Mouse (Mus musculus) frontal cortex, adult (tissue): ENCODE measurements at regions not wholly inside any gene's neighbourhood (a gene's known extent, or its start where the extent isn't known, plus 50 kb on each side); places are given as distances from the start of the nearest gene placed in this dataset.

Experiments
- ATAC-seq: cut with Nextera tagmentation; 2 replicates; pipeline ENCODE4 v1.9.2; 2017; ENCODE audit warnings: mild to moderate bottlenecking, moderate library complexity, mixed read lengths; ENCODE audit not compliant: low TSS enrichment

GRCm38 (mm10) chr10:122386748-122387147, 61.6 kb upstream of the Avpr1a start:
- no peak for ATAC-seq

- ATAC-seq = no peak
These were observed 68.5 kb upstream of the Avpr1a start for GRCm38 (mm10) chr10:122379661-122380344.

- no peak for ATAC-seq
These were observed 105.0 kb upstream of the Avpr1a start for GRCm38 (mm10) chr10:122343291-122343690.

GRCm38 (mm10) chr10:122342356-122342755, 105.9 kb upstream of the Avpr1a start:
- no peak for ATAC-seq

GRCm38 (mm10) chr10:122326851-122327250, 121.4 kb upstream of the Avpr1a start:
- no peak for ATAC-seq

GRCm38 (mm10) chr10:122318886-122319285, 129.4 kb upstream of the Avpr1a start:
- ATAC-seq = no peak

GRCm38 (mm10) chr10:122310646-122311193, 137.6 kb upstream of the Avpr1a start:
- no peak for ATAC-seq

- no peak for ATAC-seq
These were observed 139.6 kb upstream of the Avpr1a start for GRCm38 (mm10) chr10:122308691-122309090.

GRCm38 (mm10) chr10:122302259-122302658, 146.0 kb upstream of the Avpr1a start:
- ATAC-seq = no peak

- no peak for ATAC-seq
These were observed 152.3 kb upstream of the Avpr1a start for GRCm38 (mm10) chr10:122295921-122296425.

GRCm38 (mm10) chr10:122291611-122292010, 156.7 kb upstream of the Avpr1a start:
- no peak for ATAC-seq

- ATAC-seq = no peak
These were observed 157.2 kb upstream of the Avpr1a start for GRCm38 (mm10) chr10:122291091-122291490.

- ATAC-seq = no peak
These were observed 173.4 kb upstream of the Avpr1a start for GRCm38 (mm10) chr10:122274885-122275284.

- no peak for ATAC-seq
These were observed 174.1 kb upstream of the Avpr1a start for GRCm38 (mm10) chr10:122274181-122274580.

- no peak for ATAC-seq
These were observed 166.9 kb upstream of the Rxylt1 start for GRCm38 (mm10) chr10:122264070-122264469.

GRCm38 (mm10) chr10:122259354-122259753, 162.2 kb upstream of the Rxylt1 start:
- no peak for ATAC-seq

GRCm38 (mm10) chr10:122258711-122259110, 161.5 kb upstream of the Rxylt1 start:
- ATAC-seq = no peak

GRCm38 (mm10) chr10:122231818-122232217, 134.6 kb upstream of the Rxylt1 start:
- no peak for ATAC-seq

GRCm38 (mm10) chr10:122230746-122231145, 133.6 kb upstream of the Rxylt1 start:
- ATAC-seq = no peak

GRCm38 (mm10) chr10:122225679-122226078, 128.5 kb upstream of the Rxylt1 start:
- ATAC-seq = peak; percentile 52; the same call in 1 of the 2 replicates

- ATAC-seq = no peak; the same call in 1 of the 2 replicates
These were observed 125.9 kb upstream of the Rxylt1 start for GRCm38 (mm10) chr10:122223076-122223475.

GRCm38 (mm10) chr10:122217594-122217993, 120.4 kb upstream of the Rxylt1 start:
- no peak for ATAC-seq

GRCm38 (mm10) chr10:122199791-122200190, 102.6 kb upstream of the Rxylt1 start:
- no peak for ATAC-seq
